Mouse (Mus musculus): ENCODE measurements at regions not wholly inside any gene's neighbourhood (a gene's known extent, or its start where the extent isn't known, plus 50 kb on each side); places are given as distances from the start of the nearest gene placed in this dataset.

GRCm38 (mm10) chr8:74082866-74083618, 729.7 kb upstream of the Large1 start:
- DNase-seq = no peak

- peak; percentile 47 for DNase-seq
Measured at GRCm38 (mm10) chr8:74073865-74074264, 720.5 kb upstream of the Large1 start.

- DNase-seq = no peak
Measured at GRCm38 (mm10) chr8:74071484-74071883, 718.1 kb upstream of the Large1 start.
